Mouse (Mus musculus) liver, embryonic 13.5 days (tissue): ENCODE measurements at regions not wholly inside any gene's neighbourhood (a gene's known extent, or its start where the extent isn't known, plus 50 kb on each side); places are given as distances from the start of the nearest gene placed in this dataset.

Experiments used
- ATAC-seq: fragments of 200-750 bp; cut with Nextera tagmentation; 2 replicates; pipeline ENCODE4 v1.8.0; 2017; ENCODE audit warnings: low read depth, mild to moderate bottlenecking, moderate number of reproducible peaks, moderate library complexity
- DNase-seq: peaks from one replicate; pipeline ENCODE4 v3.0.0; 2022
- H3K27ac ChIP-seq: fragments of 300-500 bp; sonication (generic); 2 replicates; pipeline ENCODE4 v1.5.1; 2015; ENCODE audit warnings: moderate library complexity, mild to moderate bottlenecking, inconsistent platforms
- H3K27me3 ChIP-seq: fragments of 300-500 bp; sonication (generic); 2 replicates; pipeline ENCODE4 v1.6.1; 2015; ENCODE audit warnings: mild to moderate bottlenecking, inconsistent platforms
- H3K36me3 ChIP-seq: fragments of 300-500 bp; sonication (generic); 2 replicates; pipeline ENCODE4 v1.6.1; 2015; ENCODE audit warnings: mild to moderate bottlenecking, inconsistent platforms
- H3K4me1 ChIP-seq: fragments of 300-500 bp; sonication (generic); replicated peaks from 2 replicates; pipeline ENCODE4 v1.6.1; 2015; ENCODE audit warnings: inconsistent platforms
- H3K4me2 ChIP-seq: fragments of 300-500 bp; sonication (generic); 2 replicates; pipeline ENCODE4 v1.6.1; 2015; ENCODE audit warnings: inconsistent platforms, mild to moderate bottlenecking, moderate library complexity
- H3K4me3 ChIP-seq: fragments of 300-500 bp; sonication (generic); replicated peaks from 2 replicates; pipeline ENCODE4 v1.5.1; 2015; ENCODE audit warnings: mild to moderate bottlenecking, inconsistent platforms
- H3K9ac ChIP-seq: fragments of 300-500 bp; sonication (generic); 2 replicates; pipeline ENCODE4 v1.6.1; 2015; ENCODE audit warnings: mild to moderate bottlenecking, inconsistent platforms
- H3K9me3 ChIP-seq: fragments of 300-500 bp; sonication (generic); replicated peaks from 2 replicates; pipeline ENCODE4 v1.6.1; 2016; ENCODE audit warnings: inconsistent platforms
- WGBS: fragments of 180-500 bp; shearing (Covaris S2); methylation state at CpG from one replicate; pipeline ENCODE4 v1.1.7; 2015; ENCODE audit not compliant: insufficient replicate concordance; 5-methylcytosine and 5-hydroxymethylcytosine counted together

DNA sequence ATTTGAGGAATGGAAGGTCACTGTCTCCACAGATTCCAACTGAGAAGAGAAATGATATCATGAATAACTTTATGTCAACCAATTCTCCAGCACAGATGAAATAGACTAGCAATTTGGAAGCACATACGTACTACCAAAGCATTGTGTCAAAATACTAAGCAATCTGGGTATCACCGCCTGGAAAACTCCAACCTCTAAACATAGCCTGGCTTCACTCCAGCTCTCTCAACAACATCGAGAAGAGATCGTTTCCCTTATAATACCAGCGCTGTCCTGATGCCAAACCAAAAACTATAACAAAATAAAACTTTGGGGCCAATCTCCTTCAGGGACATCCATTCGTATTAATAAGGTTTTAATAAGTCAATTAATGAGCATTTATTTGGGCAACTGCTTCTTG is 205.8 kb downstream of the Npr3 start:
- Histone ChIP-seq H3K27ac (no peak overlapping the region), H3K9ac (no peak overlapping the region), H3K4me2 (no peak overlapping the region), H3K4me1 (no peaks in the 10 kb centered on the region), H3K9me3 (no peaks in the 10 kb centered on the region), H3K36me3 (no peaks in the 10 kb centered on the region), H3K4me3 (no peak overlapping the region), H3K27me3 (no peaks in the 10 kb centered on the region)
- DNase-seq: no peak
- ATAC-seq: no peak
- 71% methylated on average over 6 of the region's 6 CpGs for WGBS

DNA sequence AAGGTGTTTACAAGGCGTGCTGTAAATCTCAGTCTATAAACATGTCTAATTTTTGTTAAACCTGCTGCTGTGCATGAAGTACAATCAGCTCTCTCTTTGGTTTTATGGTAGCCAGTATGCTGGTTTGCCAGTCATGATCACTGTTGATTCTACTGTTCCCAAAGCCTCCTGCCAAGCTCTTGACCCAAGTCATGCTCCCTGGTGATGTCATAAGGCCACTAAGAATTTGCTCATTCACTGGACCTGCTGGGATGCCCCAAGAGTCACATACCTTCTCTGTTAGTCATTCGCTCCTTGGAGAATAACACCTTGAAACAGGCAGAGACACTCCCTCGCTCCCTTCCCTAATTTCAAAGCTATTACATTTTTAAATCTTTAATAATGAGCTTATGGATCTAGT is 207.2 kb downstream of the Npr3 start:
- ATAC-seq (no peak), DNase-seq (no peak)
- Histone ChIP-seq H3K9ac (no peak overlapping the region), H3K4me3 (no peak overlapping the region), H3K4me1 (no peaks in the 10 kb centered on the region), H3K27me3 (no peaks in the 10 kb centered on the region), H3K4me2 (no peak overlapping the region), H3K27ac (no peak overlapping the region), H3K9me3 (no peaks in the 10 kb centered on the region), H3K36me3 (no peaks in the 10 kb centered on the region)
- 71% methylated on average over 3 of the region's 3 CpGs for WGBS

DNA sequence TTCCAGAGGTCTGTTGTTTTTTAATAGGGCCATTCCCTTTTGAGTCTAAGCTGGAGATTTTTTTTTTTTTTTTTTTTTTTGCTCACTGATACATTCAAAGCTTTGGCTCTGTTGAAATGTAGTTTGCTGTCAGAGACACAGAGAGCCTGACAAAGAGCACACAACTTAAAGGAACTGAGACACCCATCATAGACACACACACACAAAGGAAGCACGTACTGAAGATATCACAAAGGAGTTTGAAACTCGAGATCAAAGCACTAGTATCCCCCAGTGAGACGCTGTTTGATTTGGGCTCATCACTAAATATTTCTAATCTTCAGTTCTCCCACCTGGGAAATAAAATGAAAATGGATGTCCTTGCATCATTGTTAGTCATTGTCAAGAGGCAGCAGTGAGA is 210.0 kb downstream of the Npr3 start:
- WGBS: 40% methylated on average over 3 of the region's 3 CpGs
- Histone ChIP-seq H3K4me1 (no peaks in the 10 kb centered on the region), H3K27me3 (no peaks in the 10 kb centered on the region), H3K27ac (no peak overlapping the region), H3K36me3 (no peaks in the 10 kb centered on the region), H3K9ac (no peak overlapping the region), H3K9me3 (no peaks in the 10 kb centered on the region), H3K4me3 (no peak overlapping the region), H3K4me2 (no peak overlapping the region)
- ATAC-seq (no peak), DNase-seq (no peak)

DNA sequence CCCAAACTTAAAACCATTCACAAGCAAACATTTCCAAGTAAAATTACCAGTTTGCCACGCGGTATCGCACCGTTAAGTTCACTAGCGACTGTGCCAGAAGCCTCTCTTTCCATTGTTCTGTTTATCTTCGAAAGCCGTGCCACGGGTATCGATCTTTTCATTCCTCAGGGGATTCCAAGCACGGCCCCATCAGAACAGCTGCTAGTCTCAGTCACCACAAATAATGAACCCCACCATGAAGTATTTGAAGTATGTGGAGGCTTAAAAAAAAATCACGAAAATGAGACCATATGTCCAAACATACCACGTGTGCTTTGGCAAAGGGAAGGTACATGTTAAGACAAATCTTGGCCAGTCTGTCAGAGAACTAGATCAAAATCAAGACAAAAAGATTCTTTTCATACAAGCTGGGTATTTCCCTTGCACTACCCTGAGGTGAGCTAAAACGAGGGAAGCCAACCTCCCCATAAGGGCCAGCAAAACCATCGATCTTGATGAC is 213.3 kb downstream of the Npr3 start:
- ATAC-seq (no peak), DNase-seq (no peak)
- Histone ChIP-seq H3K36me3 (no peaks in the 10 kb centered on the region), H3K9me3 (no peaks in the 10 kb centered on the region), H3K4me3 (no peak overlapping the region), H3K4me1 (no peaks in the 10 kb centered on the region), H3K4me2 (no peak overlapping the region), H3K27ac (no peak overlapping the region), H3K9ac (no peak overlapping the region), H3K27me3 (no peaks in the 10 kb centered on the region)
- 74% methylated on average over 14 of the region's 14 CpGs for WGBS

DNA sequence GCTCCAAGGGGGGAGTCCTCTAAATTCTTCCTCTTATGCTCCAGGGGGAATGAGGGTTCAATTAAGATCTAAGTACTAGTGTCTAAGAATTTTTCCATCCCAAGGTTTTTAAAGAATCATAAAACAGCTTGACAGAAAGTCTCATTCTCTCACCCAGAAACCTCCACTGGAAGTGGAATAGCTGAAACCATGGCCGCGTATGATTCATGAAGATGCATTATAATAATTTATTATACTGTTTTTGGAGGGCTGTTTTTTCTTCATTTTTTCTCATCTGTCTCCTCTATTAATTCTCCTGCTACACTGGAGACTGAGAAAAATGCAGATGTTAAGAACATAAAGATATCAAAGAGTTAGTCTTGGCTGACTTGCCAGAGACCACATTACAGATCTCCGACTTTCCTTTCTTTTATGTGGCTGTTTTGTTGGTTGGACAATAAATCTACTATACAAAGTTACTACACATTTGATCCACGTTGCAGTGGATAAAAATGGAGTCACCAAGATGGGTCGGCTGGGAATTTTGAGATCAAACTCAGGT is 242.2 kb downstream of the Npr3 start:
- 60% methylated on average over 5 of the region's 5 CpGs for WGBS

DNA sequence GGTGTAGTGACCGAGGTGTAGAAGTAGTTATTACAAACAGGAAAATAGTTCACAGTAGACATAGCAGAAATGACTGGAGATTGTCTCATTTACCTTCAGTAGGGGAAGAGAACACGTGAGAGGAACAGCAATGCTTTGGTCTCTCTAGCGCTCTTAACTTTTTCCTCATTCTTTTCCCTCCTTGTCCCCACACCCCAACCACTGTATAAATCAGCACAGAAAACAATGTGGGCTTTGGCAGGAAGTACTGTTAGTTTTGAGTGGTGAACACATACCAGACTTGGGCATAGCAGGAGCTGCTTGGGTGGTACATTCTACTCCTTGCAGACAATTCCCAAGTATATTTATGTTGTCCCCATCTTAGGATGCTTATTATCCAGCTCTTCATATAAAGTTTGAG is 251.9 kb downstream of the Npr3 start:
- Histone ChIP-seq H3K36me3 (no peaks in the 10 kb centered on the region), H3K4me2 (no peak overlapping the region), H3K9me3 (no peaks in the 10 kb centered on the region), H3K27me3 (no peaks in the 10 kb centered on the region), H3K9ac (no peak overlapping the region), H3K4me1 (no peaks in the 10 kb centered on the region), H3K27ac (no peak overlapping the region), H3K4me3 (no peak overlapping the region)
- 55% methylated on average over 3 of the region's 3 CpGs for WGBS
- ATAC-seq (no peak), DNase-seq (no peak)

More for the DNA sequence above, 242.2 kb downstream of the Npr3 start:
- ATAC-seq (no peak), DNase-seq (no peak)
- H3K36me3 ChIP-seq: no peaks in the 10 kb centered on the region
- no peak overlapping the region for H3K4me3 ChIP-seq
- H3K9ac ChIP-seq: no peak overlapping the region
- H3K9me3 ChIP-seq: no peaks in the 10 kb centered on the region
- H3K27ac ChIP-seq: no peak overlapping the region
- no peaks in the 10 kb centered on the region for H3K27me3 ChIP-seq
- no peaks in the 10 kb centered on the region for H3K4me1 ChIP-seq
- H3K4me2 ChIP-seq: no peak overlapping the region

DNA sequence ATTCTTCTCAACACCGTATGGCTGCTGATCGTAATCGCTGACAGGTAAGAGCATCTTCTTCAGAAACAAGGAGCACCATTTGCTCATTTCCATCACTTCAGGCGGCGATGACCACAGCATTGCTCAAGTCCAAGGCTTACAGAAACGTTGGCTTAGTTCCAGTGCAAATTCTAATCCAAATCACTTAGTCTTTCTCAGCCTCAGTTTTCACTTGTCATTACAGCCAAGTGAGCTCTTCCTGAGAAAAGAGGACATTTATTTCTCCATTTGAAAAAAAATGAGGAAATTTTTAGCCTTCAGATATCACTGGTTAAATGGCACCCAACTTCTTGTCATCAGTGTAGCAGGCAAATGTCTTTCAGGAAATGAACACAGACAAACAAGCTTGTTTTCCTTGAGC is 246.8 kb upstream of the Tars start:
- DNase-seq (no peak), ATAC-seq (no peak)
- Histone ChIP-seq H3K27me3 (no peaks in the 10 kb centered on the region), H3K4me2 (no peak overlapping the region), H3K36me3 (no peaks in the 10 kb centered on the region), H3K9me3 (no peaks in the 10 kb centered on the region), H3K4me3 (no peak overlapping the region), H3K27ac (no peak overlapping the region), H3K9ac (no peak overlapping the region), H3K4me1 (no peaks in the 10 kb centered on the region)
- WGBS: 73% methylated on average over 6 of the region's 6 CpGs

DNA sequence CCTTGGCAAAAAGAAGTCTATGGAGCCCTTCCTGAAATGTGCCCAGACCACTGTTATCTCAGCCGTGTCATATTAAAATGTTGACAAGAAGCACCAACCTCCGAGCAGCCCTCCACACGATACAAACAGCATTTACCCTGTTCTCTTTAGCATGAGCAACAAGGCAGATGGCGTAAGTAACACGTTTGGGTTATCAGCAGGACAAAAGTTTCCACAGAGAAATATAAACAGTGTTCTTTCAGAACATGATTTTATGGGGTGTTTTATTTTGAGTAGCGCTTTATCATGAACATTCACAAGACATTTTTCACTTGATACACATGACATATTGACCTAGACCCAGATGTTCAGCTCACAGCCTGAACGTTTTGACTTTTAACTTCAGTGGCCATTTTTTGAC is 245.3 kb upstream of the Tars start:
- H3K27me3 ChIP-seq: no peaks in the 10 kb centered on the region
- H3K9me3 ChIP-seq: no peaks in the 10 kb centered on the region
- H3K4me3 ChIP-seq: no peak overlapping the region
- 57% methylated on average over 7 of the region's 7 CpGs for WGBS
- no peak overlapping the region for H3K27ac ChIP-seq
- no peak overlapping the region for H3K9ac ChIP-seq
- H3K4me1 ChIP-seq: no peaks in the 10 kb centered on the region
- H3K4me2 ChIP-seq: no peak overlapping the region
- ATAC-seq: no peak
- DNase-seq: no peak
- no peaks in the 10 kb centered on the region for H3K36me3 ChIP-seq

DNA sequence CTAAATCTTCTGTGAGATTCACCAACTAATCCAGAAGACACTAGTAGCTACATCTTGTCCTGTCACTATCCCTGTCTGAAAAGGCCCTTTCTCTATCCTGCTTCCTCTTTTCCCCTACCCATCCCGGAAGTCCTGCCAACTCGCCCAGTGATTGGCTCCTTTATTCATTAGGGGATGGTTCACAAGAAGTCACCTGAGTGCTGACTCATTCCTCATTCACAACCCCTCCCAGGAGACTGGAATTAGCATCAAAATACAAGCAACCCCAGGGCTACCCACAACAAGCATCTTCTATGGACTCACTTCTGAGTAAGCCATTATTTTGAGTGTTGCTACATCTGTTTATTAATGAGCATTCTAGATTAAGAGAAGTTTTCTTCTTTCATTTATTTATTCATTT is 231.2 kb upstream of the Tars start:
- no peak overlapping the region for H3K9ac ChIP-seq
- no peaks in the 10 kb centered on the region for H3K4me1 ChIP-seq
- no peaks in the 10 kb centered on the region for H3K27me3 ChIP-seq
- no peak overlapping the region for H3K4me3 ChIP-seq
- no peak for DNase-seq
- H3K36me3 ChIP-seq: no peaks in the 10 kb centered on the region
- no peak overlapping the region for H3K4me2 ChIP-seq
- no peak overlapping the region for H3K27ac ChIP-seq
- WGBS: 43% methylated on average over 2 of the region's 2 CpGs
- H3K9me3 ChIP-seq: no peaks in the 10 kb centered on the region
- ATAC-seq: no peak

DNA sequence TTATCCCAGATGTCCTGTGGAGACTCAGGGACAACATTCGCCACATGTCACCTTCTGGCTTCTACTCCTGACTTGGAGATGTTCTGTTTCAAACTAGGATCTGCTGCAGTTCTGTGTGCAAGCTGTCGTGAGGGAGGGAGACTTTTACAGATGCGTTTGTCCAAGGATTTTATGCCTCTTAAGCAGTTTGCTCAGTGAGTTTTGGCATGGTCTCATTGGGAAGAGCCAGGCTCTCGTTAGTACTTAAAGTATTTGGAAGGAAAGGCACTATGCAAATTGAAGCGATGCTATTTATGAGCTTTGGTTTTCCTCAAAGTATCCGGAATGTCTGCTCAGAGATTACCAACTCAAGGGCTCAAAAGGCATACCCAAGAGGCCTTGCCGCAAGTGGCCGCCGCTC is 227.0 kb upstream of the Tars start:
- H3K9me3 ChIP-seq: no peaks in the 10 kb centered on the region
- ATAC-seq: no peak
- DNase-seq: no peak
- H3K4me3 ChIP-seq: no peak overlapping the region
- 70% methylated on average over 9 of the region's 9 CpGs for WGBS
- H3K27ac ChIP-seq: no peak overlapping the region
- H3K4me1 ChIP-seq: no peaks in the 10 kb centered on the region
- H3K9ac ChIP-seq: no peak overlapping the region
- H3K4me2 ChIP-seq: no peak overlapping the region
- H3K27me3 ChIP-seq: no peaks in the 10 kb centered on the region
- no peaks in the 10 kb centered on the region for H3K36me3 ChIP-seq

DNA sequence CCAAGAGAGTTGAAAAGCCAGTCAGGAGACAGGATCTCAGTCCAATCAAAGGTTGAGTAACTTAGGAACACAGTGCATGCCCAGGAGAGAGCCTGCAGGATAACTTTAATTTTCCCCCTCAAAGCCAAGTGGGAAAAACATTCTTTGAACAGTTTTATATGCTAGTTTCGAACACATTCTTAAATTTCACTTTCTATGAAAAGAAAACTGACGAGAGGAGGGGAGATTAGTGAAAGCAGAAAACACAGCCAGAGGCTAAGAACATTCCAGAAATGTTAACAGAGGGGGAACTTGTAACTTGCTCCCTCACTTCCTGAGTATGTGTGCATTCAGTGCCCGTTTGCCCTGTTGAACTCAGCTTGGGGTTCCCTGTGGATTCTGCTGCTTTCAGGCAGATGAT is 213.0 kb upstream of the Tars start:
- Histone ChIP-seq H3K4me2 (no peak overlapping the region), H3K36me3 (no peaks in the 10 kb centered on the region), H3K9me3 (no peaks in the 10 kb centered on the region), H3K27me3 (no peaks in the 10 kb centered on the region), H3K4me1 (no peaks in the 10 kb centered on the region), H3K4me3 (no peak overlapping the region), H3K27ac (no peak overlapping the region), H3K9ac (no peak overlapping the region)
- DNase-seq (no peak), ATAC-seq (no peak)
- WGBS: 25% methylated on average over 3 of the region's 3 CpGs

DNA sequence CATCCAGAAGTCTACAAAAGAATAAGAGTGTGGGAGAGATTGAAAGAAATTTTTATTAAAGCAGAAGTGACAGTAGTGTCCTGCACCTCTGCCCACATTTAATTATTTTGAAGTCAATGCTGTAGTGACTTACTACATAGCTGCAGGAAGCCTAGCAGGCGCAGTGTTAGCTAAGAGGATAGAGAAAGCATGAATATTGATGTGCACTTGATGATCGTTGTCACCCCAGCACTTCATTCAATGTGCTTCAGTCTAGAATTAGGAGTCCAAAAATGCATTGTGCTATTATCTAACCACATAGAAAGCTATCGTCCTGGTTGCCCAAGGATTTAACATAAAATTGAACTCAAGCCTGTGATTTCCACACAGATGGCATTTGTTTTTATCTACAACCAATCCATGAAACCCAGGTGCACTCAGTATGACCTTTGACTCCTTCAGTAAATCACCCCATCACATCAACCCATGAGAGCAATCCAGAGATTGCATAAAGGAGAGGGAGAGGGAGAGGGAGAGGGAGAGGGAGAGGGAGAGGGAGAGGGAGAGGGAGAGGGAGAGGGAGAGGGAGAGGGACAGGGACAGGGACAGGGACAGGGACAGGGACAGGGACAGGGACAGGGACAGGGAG is 210.7 kb upstream of the Tars start:
- Histone ChIP-seq H3K4me2 (no peak overlapping the region), H3K27me3 (no peaks in the 10 kb centered on the region), H3K9me3 (no peaks in the 10 kb centered on the region), H3K4me1 (no peaks in the 10 kb centered on the region), H3K4me3 (no peak overlapping the region), H3K36me3 (no peaks in the 10 kb centered on the region), H3K9ac (no peak overlapping the region), H3K27ac (no peak overlapping the region)
- ATAC-seq: no peak
- no peak for DNase-seq
- WGBS: 64% methylated on average over 3 of the region's 3 CpGs
